Mouse (Mus musculus) kidney, postnatal 25 days (tissue): ENCODE measurements around the gene Mmp20.

Experiments
- DNase-seq, 2 experiments: peaks; one replicate each; pipeline ENCODE4 v3.0.0; 2021; ENCODE audit warnings: mixed read lengths in 2 of 2

The Mmp20 gene

DNA sequence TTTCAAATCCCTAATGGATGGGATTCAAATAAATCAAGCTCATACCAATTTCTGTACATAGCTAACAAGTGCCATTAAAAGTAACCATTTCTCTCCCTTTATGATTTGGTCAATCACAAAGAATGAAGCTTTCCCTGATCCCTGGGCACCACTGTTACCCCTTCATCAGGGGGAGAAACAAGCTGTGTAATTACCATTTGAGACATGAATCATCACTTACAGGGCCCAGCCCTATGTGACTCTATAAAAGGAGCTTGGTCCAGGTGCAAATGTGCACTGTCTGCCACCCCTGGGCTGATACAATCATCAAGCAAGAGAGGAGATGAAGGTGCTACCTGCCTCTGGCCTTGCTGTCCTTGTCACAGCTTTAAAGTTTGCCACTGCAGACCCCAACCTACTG is at the start of gene Mmp20:
Mmp20 (plus strand) TSS at position 301 of the 400 bp plus-strand sequence.
- DNase-seq = no peak

DNA sequence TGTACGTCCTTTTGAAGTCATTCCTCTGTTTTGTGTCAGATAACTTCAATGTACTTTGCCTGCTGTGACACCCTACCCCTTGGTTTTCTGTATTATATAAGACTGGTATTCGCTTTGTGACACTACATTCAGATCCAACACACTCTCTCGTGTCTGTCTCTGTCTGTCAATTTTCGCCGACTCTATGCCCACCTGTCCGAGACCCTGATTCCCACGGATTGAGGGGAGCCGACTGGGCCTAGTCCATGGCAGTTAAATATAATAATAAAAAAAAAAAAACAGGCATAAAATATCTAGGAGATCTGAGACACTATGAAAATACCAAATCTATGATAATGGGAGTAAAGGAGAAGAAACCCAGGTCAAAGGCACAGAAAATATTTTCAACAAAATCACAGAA is 38.0 kb upstream of the Mmp20 start:
- DNase-seq = no peak

DNA sequence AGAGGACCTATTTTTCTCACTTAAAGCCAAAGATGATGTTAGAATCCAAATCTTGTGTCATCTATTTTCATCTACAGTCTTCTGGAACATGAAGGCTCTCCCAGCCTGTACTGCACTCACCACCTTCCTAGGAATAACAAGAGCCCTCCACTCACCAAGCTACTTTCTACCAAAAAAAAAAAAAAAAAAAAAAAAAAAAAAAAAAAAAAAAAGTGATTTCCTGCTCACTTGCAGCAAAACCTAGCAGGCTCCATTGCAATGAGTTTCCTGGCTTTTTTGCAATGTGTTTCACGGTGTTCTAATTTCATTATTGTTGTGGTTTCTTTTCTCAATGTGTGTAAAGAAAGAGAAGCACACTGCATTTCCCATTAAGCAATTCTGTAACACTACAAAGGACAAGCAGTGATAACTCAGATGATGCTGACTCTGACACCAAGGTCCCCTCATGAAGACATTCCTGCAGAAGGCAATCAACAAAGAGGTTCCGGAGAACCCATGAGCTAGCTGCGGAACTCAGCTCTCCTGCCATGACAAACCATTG is 34.7 kb upstream of the Mmp20 start:
- DNase-seq = no peak

DNA sequence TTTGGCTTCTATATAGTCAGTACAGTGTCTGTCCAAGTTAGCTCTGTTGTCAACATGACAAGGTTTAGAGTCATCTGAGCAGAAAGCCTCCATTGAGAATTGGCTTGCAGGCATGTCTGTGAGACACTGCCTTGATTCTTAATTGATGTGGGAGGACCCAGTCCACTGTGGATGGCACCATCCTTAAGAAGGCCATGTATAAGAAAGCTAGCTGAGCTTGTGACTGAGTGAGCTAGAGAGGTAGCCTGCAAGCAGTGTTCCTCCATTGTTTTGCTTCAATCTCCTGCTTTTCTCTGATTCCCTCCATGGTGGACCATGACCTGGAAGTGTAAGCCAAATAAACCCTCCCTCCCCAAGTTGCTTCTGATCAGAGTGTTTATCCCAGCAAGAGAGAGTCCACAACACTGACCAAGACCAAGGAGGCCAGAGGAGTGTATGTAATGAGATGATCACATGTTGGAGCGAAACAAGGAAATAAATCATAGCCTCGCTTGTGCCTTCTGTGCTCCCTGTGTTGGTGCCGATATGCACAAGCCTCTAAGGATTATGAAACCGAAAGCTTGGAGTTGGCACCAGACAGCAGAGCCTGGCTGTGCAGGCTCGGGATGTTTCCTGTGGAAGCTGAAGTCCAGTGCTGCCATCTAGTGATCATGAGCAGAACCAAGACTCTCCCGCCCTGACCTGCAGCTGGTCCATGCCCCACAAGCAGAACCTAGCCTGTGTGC is 33.1 kb upstream of the Mmp20 start:
- DNase-seq = peak; percentile 87 to 91

DNA sequence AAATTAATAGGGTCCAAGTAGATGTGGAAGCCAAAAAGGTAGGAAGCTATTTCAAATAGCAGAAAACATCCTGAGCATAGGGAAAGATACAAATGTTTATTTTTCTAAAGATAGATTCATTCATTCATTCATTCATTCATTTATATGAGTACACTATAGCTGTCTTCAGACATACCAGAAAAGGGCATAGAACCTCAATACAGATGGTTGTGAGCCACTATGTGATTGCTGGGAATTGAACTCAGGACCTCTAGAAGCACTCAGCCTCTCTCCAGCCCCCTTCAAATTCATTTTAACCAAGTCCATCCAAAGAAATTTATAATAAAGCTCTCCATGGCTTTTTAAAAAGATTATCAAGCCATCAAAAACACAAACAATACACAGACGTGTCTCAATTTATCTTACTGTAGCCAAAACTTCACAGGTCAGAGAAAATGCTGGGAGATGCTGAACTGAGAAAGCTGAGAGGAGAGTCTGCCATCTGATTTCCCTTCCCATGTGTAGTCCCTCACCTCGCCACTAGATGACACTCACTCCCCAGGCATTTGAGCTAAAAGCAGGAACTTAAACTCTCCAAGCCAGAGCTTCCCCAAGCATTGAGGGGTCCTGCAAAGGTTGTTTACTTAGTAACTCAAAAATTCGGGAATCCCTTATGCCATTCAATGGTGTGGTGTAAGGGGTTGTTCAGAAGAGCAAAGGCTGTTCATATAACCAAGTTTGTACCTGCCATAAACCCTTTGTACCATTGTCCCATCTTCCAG is 24.9 kb upstream of the Mmp20 start:
- peak; percentile 66 to 79 for DNase-seq

DNA sequence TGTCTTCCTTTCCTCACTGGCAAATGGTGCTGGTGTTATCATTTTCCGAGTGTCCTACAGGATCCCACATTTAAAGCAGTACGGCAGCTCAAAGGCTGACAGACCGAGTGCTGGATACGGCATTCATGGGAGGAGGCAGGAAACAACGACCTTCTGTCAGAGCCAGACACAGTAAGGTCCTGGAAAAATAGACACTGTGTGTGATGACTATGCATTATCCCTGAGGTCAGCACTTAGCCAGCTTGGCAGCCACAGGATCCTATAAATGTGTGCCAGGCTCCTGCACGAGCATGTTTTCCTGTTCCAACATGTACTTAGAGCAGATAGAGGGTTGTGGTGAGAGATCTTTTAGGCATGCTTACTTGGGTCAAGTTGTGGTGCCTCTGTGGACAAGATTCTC is 24.0 kb upstream of the Mmp20 start:
- no peak for DNase-seq

DNA sequence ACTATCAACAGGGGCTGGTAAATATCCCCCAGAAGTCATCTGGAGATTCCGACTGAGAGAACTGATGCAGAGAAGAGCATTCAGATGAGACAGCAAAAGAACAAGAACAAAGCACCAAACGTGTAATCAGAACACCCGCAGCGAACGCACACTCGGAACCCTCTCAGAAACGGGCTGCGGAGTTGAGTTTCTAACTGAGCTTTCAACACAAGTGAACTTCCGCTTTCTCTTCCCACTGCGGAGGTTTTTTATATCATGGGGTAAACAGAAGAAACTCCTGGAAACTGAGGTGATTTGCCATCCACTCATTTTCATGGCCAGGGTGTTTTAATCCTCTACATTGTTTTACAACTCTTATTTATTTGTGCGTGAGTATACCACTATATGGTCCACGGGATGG is 22.4 kb upstream of the Mmp20 start:
- no peak for DNase-seq

DNA sequence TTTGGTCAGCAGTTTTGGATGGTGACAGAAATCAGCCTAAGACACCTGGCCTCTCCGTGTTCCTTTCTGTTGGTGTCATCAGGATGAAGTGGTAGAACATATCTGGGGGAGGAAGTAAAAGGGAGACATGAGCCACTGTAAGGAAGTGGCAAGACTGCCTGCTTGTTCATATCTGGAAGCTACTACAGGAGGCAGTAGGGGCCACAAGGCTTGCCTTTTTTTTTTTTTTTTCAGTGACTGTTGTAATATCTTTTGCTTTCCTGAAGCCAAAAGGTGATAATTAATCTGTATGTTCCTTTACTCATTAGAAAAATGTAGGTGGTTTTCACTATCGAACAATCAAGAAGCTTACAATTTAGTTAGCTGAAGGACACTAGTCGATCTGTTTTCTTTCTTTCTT is 5.4 kb upstream of the Mmp20 start:
- no peak for DNase-seq

DNA sequence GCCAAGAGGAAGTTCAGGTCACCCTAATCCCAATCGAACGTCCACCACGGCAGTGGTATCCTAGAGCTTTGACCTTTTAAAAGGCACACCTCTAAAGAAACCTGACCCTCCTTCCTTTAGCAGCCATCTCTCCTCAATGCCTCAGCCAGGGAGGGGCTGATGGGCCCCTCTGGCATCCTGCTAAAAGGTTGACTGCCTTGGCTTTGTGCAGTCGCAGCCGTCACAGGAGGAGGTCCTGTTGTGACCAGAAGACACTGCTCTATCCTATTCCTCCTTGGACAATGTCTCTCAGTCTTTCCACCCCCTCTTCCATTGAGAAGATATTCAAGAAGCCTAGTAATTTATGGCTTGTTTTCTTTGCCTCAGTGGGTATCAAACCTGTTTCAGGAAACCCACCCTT is 5.9 kb downstream of the Mmp20 start:
- no peak for DNase-seq

DNA sequence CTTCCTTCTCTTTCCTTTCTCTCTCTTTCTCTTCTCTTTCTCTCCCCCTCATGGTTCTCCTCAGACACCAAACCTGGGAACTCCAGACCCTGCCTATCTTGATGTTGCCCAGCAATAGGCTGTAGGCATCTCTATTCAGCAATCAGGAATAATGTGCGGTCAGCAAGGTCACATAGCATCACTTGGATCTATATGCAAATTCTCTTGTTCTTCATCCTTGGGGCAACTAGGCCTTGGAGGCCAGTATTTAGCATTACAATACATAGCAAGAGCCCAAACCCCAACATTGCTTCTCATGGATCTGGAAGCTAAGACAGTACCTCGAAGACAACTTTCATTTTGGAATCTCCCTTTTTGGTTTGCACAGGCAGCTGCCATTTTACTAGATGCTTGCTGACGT is 19.9 kb downstream of the Mmp20 start:
- no peak for DNase-seq

DNA sequence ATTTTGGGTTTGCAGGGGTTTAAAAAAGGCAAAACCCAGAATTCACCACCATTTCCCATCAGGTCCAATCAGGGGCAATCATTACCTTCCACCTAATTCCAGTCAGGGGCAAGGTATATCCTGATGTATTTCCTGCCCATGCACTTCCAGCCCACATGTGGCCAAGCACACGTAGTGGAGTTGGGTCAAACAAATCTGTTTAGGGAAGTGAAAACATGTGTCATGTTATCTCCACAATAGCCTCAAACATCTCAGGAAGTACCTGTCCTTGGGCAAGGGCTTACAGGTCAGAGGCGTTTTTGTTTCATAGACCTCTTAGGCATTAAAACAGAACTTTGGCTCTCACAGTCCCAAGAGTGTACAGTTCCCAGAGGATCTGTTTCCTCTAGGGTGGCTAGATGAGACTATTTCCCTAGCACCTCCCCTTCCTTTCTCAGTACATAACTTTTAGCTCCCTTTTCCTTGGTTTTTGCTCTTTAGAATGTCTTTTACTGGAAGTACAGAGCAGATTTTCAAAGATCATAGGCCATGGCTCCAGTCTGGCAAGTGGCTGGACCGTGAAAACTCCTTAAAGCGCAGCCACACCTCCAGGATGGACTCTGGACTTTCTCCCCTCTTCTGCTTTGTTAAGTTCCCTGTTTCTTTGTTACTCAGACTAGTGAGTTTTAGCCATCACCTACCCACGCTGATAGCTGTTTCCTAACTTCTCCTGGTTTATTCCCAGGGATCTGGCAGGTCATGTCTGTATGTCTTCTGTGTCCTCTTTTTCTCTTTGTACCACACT is 22.6 kb downstream of the Mmp20 start:
- peak; percentile 64 to 76 for DNase-seq

DNA sequence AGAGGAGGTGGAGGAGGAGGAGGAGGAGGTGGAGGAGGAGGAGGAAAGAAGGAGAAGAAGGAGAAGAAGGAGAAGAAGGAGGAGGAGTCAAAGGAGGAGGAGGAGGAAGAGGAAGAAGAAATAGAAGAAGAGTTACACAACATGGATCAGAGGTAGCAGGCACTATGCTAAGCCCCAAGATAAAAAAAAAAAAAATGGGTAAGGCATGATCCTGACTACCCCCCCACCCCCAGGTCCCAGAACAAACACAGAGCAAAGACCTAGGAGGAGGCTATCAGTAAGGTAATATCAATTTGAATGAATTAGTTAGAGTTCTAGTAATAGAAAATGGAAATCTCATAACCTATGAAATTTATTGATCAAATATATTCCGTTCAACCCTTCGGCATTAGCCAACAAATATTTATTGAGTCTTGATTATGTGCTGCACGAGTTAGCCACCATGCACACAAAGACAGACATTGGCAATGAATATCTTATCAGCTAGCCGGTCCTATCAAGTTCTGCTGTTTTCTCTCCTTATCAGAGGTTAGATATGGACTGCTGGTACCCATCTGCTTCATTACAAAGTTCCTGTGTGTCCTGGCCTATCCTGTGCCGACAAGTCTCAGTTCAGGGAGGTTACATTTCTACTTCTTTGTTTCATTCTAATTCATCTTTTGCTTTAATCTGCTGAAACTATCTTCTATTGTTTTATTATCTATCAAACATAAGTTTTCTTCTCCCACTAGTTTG is 24.5 kb downstream of the Mmp20 start:
- no peak for DNase-seq

DNA sequence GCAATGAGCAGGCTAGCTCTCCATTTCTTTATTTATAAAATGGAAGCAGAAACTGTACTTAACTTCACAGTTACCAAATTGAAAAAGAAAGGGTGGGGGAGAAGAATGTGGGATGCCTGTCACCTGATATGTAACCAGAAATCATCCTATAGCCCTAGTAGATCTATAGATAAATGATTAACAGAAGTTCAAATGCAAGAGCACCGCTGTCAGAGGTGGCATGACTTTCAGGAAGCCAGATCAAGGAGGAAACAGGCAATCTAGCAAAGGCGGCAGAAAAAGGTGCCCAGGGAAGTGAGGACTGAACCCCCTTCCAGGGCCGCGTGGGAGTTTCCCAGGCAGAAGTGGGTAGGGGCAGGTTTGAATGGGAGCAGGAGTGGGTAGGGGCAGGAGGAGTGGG is 29.9 kb downstream of the Mmp20 start:
- no peak for DNase-seq

DNA sequence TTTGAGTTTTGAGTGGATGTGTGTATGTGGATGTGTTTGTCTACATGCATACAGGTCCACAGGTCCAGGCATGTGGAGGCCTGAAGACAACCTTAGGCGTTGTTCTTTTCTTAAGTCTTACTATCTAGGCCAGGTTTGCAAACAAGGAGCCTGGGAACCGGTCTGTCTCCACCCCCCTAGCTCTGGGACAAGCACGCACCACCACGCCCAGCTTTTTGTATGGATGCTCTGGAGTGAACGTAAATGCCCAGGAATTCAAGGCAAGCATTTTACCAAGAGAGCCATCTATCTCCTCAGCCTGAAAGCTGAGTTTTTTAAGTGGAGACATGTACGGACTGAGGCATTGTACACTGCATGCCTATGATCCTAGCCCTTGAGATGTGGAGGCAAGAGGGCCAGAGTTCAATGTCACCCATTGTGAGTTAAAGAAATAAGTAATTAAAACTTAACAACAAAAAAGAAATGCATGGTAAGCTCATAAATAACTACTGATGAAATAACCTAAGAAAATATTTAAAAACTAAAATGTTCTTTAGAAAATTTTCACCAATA is 31.5 kb downstream of the Mmp20 start:
- no peak for DNase-seq

DNA sequence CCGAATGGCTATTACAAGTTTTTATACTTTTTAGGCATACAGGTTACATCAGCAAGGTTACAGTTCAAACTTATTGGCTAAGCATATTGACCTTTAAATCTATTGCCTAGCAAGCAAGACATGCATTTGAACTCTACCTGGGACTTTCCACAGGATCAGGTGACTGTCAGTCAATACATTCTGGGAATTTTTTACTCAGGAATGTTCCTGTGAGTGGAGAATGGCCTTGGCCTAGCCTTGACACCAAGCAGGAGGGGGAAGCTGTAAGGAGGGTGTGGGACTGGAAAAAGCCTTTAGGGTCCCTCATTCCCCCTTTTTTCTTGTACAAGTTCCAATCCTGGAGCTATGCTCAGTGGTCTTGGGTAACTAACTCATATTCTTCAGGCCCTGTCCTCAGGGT is 33.3 kb downstream of the Mmp20 start:
- no peak for DNase-seq

DNA sequence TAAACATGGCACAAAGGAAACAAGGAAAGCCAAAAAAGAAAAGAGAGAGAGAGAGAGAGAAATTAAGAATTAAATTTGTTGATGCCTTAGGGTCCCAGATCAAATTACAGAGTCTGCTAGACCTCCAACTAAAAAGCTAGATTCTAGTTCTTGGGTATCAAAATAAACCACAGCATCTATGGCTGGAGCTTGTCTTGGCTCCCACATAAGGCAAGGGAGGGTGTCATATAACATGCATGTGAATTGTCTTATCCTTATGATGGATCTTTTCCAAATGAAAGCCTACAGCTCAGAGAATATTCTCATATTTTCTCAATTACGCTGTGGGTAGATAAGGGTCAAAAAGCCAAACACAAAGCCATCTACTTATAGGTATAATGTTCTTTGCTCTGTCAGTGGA is 41.6 kb downstream of the Mmp20 start:
- no peak for DNase-seq

DNA sequence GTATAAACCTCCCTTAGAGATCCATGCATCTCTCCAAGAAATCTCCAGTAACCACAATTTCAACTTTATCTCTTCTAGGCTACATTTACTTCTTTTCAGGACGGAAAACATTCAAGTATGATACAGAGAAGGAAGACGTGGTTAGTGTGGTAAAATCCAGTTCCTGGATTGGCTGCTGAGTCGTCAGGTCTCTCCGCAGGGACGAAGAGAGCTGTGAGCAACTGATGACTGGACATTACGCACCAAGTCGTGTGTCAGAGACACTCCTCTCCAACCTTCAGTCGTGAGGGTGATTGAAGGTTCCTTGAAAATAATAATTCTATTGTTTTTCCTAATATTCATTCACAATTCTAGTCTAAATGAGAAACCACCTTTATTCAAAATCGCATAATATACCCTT is 45.0 kb downstream of the Mmp20 start:
- DNase-seq = no peak

DNA sequence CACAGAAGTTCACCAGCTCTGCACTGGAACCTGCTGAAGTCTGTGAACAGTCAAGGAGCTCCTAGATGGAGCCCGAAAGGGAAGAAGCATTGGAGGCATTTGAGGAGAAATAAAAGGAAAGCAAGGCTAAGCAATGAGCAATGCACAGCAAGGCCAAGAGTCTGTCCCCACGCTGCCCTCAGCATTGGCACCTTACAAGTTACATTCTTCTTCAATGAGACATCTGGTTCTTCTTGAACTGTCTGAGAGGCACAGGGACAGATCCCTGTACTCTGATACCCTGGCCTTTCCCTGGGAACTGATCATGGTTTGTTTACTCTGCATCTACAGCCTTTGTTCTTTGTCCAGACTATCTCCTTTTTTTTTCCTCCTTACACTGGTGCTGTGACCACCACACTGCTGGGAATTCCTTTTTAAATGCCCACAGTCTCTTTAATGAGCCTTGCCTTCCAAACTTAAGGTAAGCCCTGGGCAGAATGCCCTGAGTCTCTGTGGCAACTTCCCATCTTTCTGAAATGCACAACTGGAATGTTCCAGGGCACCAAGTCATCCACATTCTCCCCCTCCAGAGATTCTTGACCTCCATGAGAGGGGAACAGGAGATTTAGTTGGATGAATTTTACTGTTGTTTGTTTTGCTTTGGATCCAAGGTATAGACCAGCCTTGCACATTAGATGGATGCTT is 50.3 kb downstream of the Mmp20 start:
- DNase-seq = no peak

DNA sequence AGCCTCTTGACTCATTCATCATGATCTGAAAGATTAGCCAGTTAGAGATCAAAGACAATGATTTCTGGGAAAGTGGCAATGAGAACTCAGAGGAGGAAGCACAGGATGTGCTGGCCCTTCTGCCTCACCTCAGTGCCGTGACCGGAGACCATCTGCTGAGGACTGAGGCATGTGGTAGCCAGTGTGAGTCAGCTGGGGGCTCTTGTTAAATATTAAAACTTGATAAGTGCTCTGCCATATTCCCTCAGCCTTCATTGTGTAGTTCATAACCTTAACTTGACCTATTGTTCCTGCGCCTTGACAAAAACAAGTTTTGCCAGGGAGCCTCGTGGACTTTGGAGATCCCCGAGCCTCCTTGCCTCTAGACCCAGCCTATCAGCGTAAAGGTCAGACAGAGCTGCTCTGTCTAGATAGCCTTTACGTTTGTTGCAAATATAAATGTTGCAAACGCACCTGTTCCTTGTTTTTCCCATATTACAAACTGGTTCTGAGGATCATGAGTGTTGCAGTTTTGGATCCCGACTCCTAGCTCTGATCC is 54.1 kb downstream of the Mmp20 start:
- peak; percentile 16 to 63 for DNase-seq

DNA sequence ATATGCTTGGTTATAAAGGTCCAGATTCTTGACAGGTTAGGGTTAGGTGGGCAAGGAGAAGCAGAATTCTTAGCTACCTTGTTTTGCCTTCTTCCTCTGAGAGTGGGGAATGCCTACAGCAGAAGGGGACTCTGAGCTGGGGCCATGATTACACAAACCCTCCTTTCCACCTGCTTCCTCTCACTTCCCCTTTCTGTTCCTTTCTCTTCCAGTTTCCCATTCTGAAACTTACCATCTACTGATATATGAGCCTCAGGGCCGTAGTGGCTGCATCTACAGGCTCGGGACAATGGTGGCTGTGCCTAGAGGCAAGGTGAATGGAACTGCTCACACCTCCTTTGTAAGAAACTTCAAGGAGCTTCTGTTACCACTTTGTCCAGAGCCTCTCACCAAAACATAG is 58.0 kb downstream of the Mmp20 start:
- DNase-seq = no peak

DNA sequence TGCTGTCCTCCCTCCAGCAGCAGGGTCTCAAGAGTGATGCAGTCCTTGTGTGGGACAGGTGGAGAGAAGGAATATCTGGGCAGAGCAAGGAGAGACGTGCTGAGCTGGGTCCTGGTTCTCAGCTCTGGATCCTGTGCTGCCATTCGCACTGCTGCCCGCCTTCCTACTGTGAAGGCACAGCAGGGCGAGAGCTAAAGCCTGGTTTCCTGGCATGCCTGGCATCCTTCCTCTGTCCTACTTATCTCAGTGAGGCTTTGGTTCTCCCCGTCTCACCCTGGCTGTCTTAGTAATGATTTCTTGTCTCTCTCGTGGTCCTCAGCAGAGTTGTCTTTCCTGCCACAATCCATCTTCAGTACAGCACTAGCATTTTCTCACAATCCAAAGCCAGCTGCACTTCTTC is 61.8 kb downstream of the Mmp20 start:
- DNase-seq = no peak

DNA sequence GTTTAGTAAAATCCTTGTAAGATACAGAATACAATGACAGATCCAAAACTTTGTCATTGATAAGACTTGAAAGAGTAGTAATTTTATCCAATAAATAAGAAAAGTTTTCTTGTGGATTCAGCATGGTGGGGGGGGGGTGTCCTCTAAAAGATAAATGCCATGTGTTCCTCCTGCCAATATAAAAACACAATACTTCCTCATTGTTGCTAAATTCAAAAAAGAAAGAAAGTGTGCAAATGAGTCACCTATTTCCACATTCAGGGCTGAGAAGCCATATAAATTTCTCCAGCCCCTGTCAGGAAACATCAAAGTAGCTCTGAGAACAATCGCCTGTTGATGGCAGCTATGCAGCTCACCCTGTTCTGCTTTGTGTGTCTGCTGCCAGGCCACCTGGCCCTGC is 63.8 kb downstream of the Mmp20 start, which contains the start of gene Mmp7:
Mmp7 (plus strand) TSS at position 301 of the 400 bp plus-strand sequence.
- no peak for DNase-seq
